Mouse (Mus musculus): ENCODE measurements around the gene Mical3. TPM values are rescaled to one million over a fixed set of nuclear protein-coding genes. Genes with fewer than 3 reads are reported as not detected.

Mical3 gene
- polyA plus RNA-seq, 1 experiment from 2014 or later = 11.7 TPM

- no peak for ATAC-seq (ENCODE audit: insufficient read depth, low FRiP score, low read depth)
- Histone ChIP-seq H3K27ac (no peak overlapping the region), H3K9me3 (no peaks in the 10 kb centered on the region), H3K9ac (no peak overlapping the region), H3K27me3 (replicated peaks) (no peaks in the 10 kb centered on the region), H3K4me3 (replicated peaks) (no peak overlapping the region), H3K4me1 (no peaks in the 10 kb centered on the region), H3K36me3 (no peaks in the 10 kb centered on the region), H3K4me2 (no peak overlapping the region)
- 75% methylated on average over 2 of the region's 2 CpGs for WGBS
Measured at GRCm38 (mm10) chr6:120943079-120943478, 187.7 kb downstream of the Mical3 start.

- Histone ChIP-seq H3K9me3 (no peaks in the 10 kb centered on the region), H3K4me3 (replicated peaks) (no peak overlapping the region), H3K4me2 (no peak overlapping the region), H3K36me3 (no peaks in the 10 kb centered on the region), H3K9ac (no peak overlapping the region), H3K27me3 (replicated peaks) (no peaks in the 10 kb centered on the region), H3K27ac (no peak overlapping the region), H3K4me1 (no peaks in the 10 kb centered on the region)
- 90% methylated on average over 13 of the region's 13 CpGs for WGBS
- no peak for ATAC-seq (ENCODE audit: insufficient read depth, low FRiP score, low read depth)
Measured at GRCm38 (mm10) chr6:120941575-120941974, 189.2 kb downstream of the Mical3 start.

GRCm38 (mm10) chr6:120941084-120941481, 189.7 kb downstream of the Mical3 start:
- Histone ChIP-seq H3K9me3 (no peaks in the 10 kb centered on the region), H3K4me2 (no peak overlapping the region), H3K27ac (no peak overlapping the region), H3K27me3 (replicated peaks) (no peaks in the 10 kb centered on the region), H3K36me3 (no peaks in the 10 kb centered on the region), H3K4me3 (replicated peaks) (no peak overlapping the region), H3K4me1 (no peaks in the 10 kb centered on the region), H3K9ac (no peak overlapping the region)
- no peak for ATAC-seq (ENCODE audit: insufficient read depth, low FRiP score, low read depth)
- 80% methylated on average over 7 of the region's 7 CpGs for WGBS

- H3K27ac ChIP-seq = no peak overlapping the region
- no peaks in the 10 kb centered on the region for H3K9me3 ChIP-seq
- no peak overlapping the region for H3K4me2 ChIP-seq
- no peaks in the 10 kb centered on the region for H3K36me3 ChIP-seq
- ATAC-seq (ENCODE audit: insufficient read depth, low FRiP score, low read depth) = no peak
- H3K4me3 ChIP-seq (replicated peaks) = no peak overlapping the region
- WGBS = 85% methylated on average over 7 of the region's 7 CpGs
- H3K27me3 ChIP-seq (replicated peaks) = no peaks in the 10 kb centered on the region
- H3K9ac ChIP-seq = no peak overlapping the region
- no peaks in the 10 kb centered on the region for H3K4me1 ChIP-seq
Measured at GRCm38 (mm10) chr6:120940446-120941083, 190.2 kb downstream of the Mical3 start.

- Histone ChIP-seq H3K4me1 (no peaks in the 10 kb centered on the region), H3K9ac (no peak overlapping the region), H3K27ac (no peak overlapping the region), H3K4me3 (replicated peaks) (no peak overlapping the region), H3K9me3 (no peaks in the 10 kb centered on the region), H3K4me2 (no peak overlapping the region), H3K36me3 (no peaks in the 10 kb centered on the region), H3K27me3 (replicated peaks) (no peaks in the 10 kb centered on the region)
- WGBS = 83% methylated on average over 3 of the region's 3 CpGs
- no peak for ATAC-seq (ENCODE audit: insufficient read depth, low FRiP score, low read depth)
Measured at GRCm38 (mm10) chr6:120939783-120940182, 191.0 kb downstream of the Mical3 start.

GRCm38 (mm10) chr6:120938763-120939450, 191.9 kb downstream of the Mical3 start:
- H3K36me3 ChIP-seq = 0 out of 2 replicates have a peak, but pooled peaks cover 6% of the 10 kb centered on the region
- H3K9me3 ChIP-seq = no peaks in the 10 kb centered on the region
- H3K27ac ChIP-seq = no peak overlapping the region
- no peak overlapping the region for H3K9ac ChIP-seq
- no peak overlapping the region for H3K4me3 ChIP-seq (replicated peaks)
- no peaks in the 10 kb centered on the region for H3K27me3 ChIP-seq (replicated peaks)
- H3K4me2 ChIP-seq = no peak overlapping the region
- no peaks in the 10 kb centered on the region for H3K4me1 ChIP-seq
- WGBS = 88% methylated on average over 12 of the region's 12 CpGs
- ATAC-seq (ENCODE audit: insufficient read depth, low FRiP score, low read depth) = no peak

GRCm38 (mm10) chr6:120937999-120938608, 192.7 kb downstream of the Mical3 start:
- no peaks in the 10 kb centered on the region for H3K9me3 ChIP-seq
- no peak overlapping the region for H3K4me2 ChIP-seq
- H3K9ac ChIP-seq = no peak overlapping the region
- no peak overlapping the region for H3K4me3 ChIP-seq (replicated peaks)
- WGBS = 75% methylated on average over 11 of the region's 11 CpGs
- no peak for ATAC-seq (ENCODE audit: insufficient read depth, low FRiP score, low read depth)
- 0 out of 2 replicates have a peak, but pooled peaks cover 6% of the 10 kb centered on the region for H3K36me3 ChIP-seq
- no peaks in the 10 kb centered on the region for H3K4me1 ChIP-seq
- no peak overlapping the region for H3K27ac ChIP-seq
- no peaks in the 10 kb centered on the region for H3K27me3 ChIP-seq (replicated peaks)

GRCm38 (mm10) chr6:120937104-120937617, 193.6 kb downstream of the Mical3 start:
- Histone ChIP-seq H3K27me3 (replicated peaks) (no peaks in the 10 kb centered on the region), H3K9ac (no peak overlapping the region), H3K4me3 (replicated peaks) (no peak overlapping the region), H3K4me2 (no peak overlapping the region), H3K9me3 (no peaks in the 10 kb centered on the region), H3K4me1 (no peaks in the 10 kb centered on the region), H3K36me3 (0 out of 2 replicates have a peak, but pooled peaks cover 6% of the 10 kb centered on the region), H3K27ac (no peak overlapping the region)
- 81% methylated on average over 16 of the region's 16 CpGs for WGBS
- no peak for ATAC-seq (ENCODE audit: insufficient read depth, low FRiP score, low read depth)

- ATAC-seq (ENCODE audit: insufficient read depth, low FRiP score, low read depth) = no peak
Measured at GRCm38 (mm10) chr6:120934176-120934575, 196.6 kb downstream of the Mical3 start.

GRCm38 (mm10) chr6:120933670-120934069, 197.1 kb downstream of the Mical3 start:
- H3K4me1 ChIP-seq = no peaks in the 10 kb centered on the region
- H3K4me2 ChIP-seq = no peak overlapping the region
- H3K27me3 ChIP-seq (replicated peaks) = no peaks in the 10 kb centered on the region
- H3K9ac ChIP-seq = no peak overlapping the region
- WGBS = 85% methylated on average over 7 of the region's 7 CpGs
- no peak for ATAC-seq (ENCODE audit: insufficient read depth, low FRiP score, low read depth)
- H3K36me3 ChIP-seq = 0 out of 2 replicates have a peak, but pooled peaks cover 6% of the 10 kb centered on the region
- H3K4me3 ChIP-seq (replicated peaks) = no peak overlapping the region
- no peaks in the 10 kb centered on the region for H3K9me3 ChIP-seq
- H3K27ac ChIP-seq = no peak overlapping the region

More at GRCm38 (mm10) chr6:120934176-120934575, 196.6 kb downstream of the Mical3 start:
- no peaks in the 10 kb centered on the region for H3K4me1 ChIP-seq
- no peak overlapping the region for H3K4me3 ChIP-seq (replicated peaks)
- H3K9ac ChIP-seq = no peak overlapping the region
- 66% methylated on average over 4 of the region's 4 CpGs for WGBS
- no peaks in the 10 kb centered on the region for H3K27me3 ChIP-seq (replicated peaks)
- no peak overlapping the region for H3K4me2 ChIP-seq
- 0 out of 2 replicates have a peak, but pooled peaks cover 6% of the 10 kb centered on the region for H3K36me3 ChIP-seq
- no peak overlapping the region for H3K27ac ChIP-seq
- H3K9me3 ChIP-seq = no peaks in the 10 kb centered on the region

GRCm38 (mm10) chr6:120932597-120932996, 198.2 kb downstream of the Mical3 start:
- H3K4me2 ChIP-seq = no peak overlapping the region
- H3K27me3 ChIP-seq (replicated peaks) = no peaks in the 10 kb centered on the region
- H3K9me3 ChIP-seq = no peaks in the 10 kb centered on the region
- no peaks in the 10 kb centered on the region for H3K4me1 ChIP-seq
- H3K27ac ChIP-seq = no peak overlapping the region
- 0 out of 2 replicates have a peak, but pooled peaks cover 6% of the 10 kb centered on the region for H3K36me3 ChIP-seq
- no peak overlapping the region for H3K4me3 ChIP-seq (replicated peaks)
- 90% methylated on average over 12 of the region's 12 CpGs for WGBS
- H3K9ac ChIP-seq = no peak overlapping the region
- no peak for ATAC-seq (ENCODE audit: insufficient read depth, low FRiP score, low read depth)

Data from stomach, embryonic 15.5 days (tissue).